Mouse (Mus musculus) embryo, embryonic 10.5 days (tissue): ENCODE results near the gene Gfra1.

ENCODE experiments used
- DNase-seq: peaks from one replicate; pipeline ENCODE4 v3.0.0-alpha.2; 2015; ENCODE audit warnings: low spot score

Gfra1 gene

GRCm38 (mm10) chr19:58441785-58442184, 13.9 kb downstream of the Gfra1 start:
- DNase-seq: no peak

GRCm38 (mm10) chr19:58441246-58441645, 14.5 kb downstream of the Gfra1 start:
- DNase-seq: no peak

GRCm38 (mm10) chr19:58438762-58439161, 16.9 kb downstream of the Gfra1 start:
- no peak for DNase-seq

GRCm38 (mm10) chr19:58437441-58438071, 18.2 kb downstream of the Gfra1 start:
- DNase-seq: peak; percentile 56

- DNase-seq: no peak
These were observed 18.8 kb downstream of the Gfra1 start for GRCm38 (mm10) chr19:58436874-58437273.

GRCm38 (mm10) chr19:58435877-58436276, 19.8 kb downstream of the Gfra1 start:
- DNase-seq: no peak

GRCm38 (mm10) chr19:58432840-58433239, 22.9 kb downstream of the Gfra1 start:
- no peak for DNase-seq

- DNase-seq: no peak
These were observed 27.2 kb downstream of the Gfra1 start for GRCm38 (mm10) chr19:58428546-58428945.

GRCm38 (mm10) chr19:58427348-58427747, 28.4 kb downstream of the Gfra1 start:
- DNase-seq: no peak

- no peak for DNase-seq
These were observed 30.8 kb downstream of the Gfra1 start for GRCm38 (mm10) chr19:58424928-58425327.

- no peak for DNase-seq
These were observed 31.5 kb downstream of the Gfra1 start for GRCm38 (mm10) chr19:58424179-58424578.

- no peak for DNase-seq
These were observed 32.7 kb downstream of the Gfra1 start for GRCm38 (mm10) chr19:58422916-58423493.

- DNase-seq: peak; percentile 62
These were observed 36.0 kb downstream of the Gfra1 start for GRCm38 (mm10) chr19:58419685-58420084.

GRCm38 (mm10) chr19:58419278-58419677, 36.4 kb downstream of the Gfra1 start:
- no peak for DNase-seq

- DNase-seq: no peak
These were observed 40.5 kb downstream of the Gfra1 start for GRCm38 (mm10) chr19:58415173-58415572.

- DNase-seq: no peak
These were observed 41.0 kb downstream of the Gfra1 start for GRCm38 (mm10) chr19:58414733-58415132.

- DNase-seq: peak; percentile 50
These were observed 42.4 kb downstream of the Gfra1 start for GRCm38 (mm10) chr19:58413290-58413689.

- no peak for DNase-seq
These were observed 42.9 kb downstream of the Gfra1 start for GRCm38 (mm10) chr19:58412811-58413210.

GRCm38 (mm10) chr19:58406726-58407125, 49.0 kb downstream of the Gfra1 start:
- DNase-seq: peak; percentile 19

GRCm38 (mm10) chr19:58400224-58400623, 55.5 kb downstream of the Gfra1 start:
- DNase-seq: no peak

- no peak for DNase-seq
These were observed 56.5 kb downstream of the Gfra1 start for GRCm38 (mm10) chr19:58399166-58399565.

GRCm38 (mm10) chr19:58396604-58396984, 59.1 kb downstream of the Gfra1 start:
- no peak for DNase-seq

GRCm38 (mm10) chr19:58395785-58396603, 59.7 kb downstream of the Gfra1 start:
- DNase-seq: peak; percentile 67
